Mouse (Mus musculus) right cerebral cortex, postnatal 14 days (tissue): Measurements from ENCODE around the gene Olfr1390.
"Not testable (repeated sequence)": the region's sequence is repeated elsewhere in the genome, so short reads cannot be mapped to it uniquely, and the experiment has no call there.

Source experiments
- DNase-seq: peaks from one replicate; pipeline ENCODE4 v3.0.0; 2022

The Olfr1390 gene

DNA sequence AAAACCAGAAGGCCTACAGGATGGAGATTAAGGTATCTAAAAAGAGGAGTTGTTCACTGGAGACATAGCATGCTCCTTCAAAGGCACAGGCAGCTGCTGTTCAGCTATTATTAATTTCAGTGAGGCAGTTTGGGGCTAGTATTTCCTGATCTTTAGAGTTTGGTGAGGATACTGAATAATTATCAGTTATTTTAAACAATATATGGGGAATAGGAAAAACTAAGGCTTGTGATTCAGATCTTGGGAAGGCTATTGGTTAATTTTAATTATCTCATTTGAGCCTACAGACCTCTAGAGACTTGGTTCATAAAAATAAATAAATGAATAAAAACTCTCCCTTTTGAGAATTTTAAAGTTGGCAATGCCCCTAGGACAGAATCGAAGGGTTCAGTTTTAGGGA lies at the start of gene Olfr1390:
Gene Olfr1390, plus strand, starts transcription at position 301 of the 400 bp plus-strand sequence.
- no peak for DNase-seq

- no peak for DNase-seq
Measured at GRCm38 (mm10) chr11:49287251-49287650, 47.7 kb upstream of the Olfr1390 start.

DNA sequence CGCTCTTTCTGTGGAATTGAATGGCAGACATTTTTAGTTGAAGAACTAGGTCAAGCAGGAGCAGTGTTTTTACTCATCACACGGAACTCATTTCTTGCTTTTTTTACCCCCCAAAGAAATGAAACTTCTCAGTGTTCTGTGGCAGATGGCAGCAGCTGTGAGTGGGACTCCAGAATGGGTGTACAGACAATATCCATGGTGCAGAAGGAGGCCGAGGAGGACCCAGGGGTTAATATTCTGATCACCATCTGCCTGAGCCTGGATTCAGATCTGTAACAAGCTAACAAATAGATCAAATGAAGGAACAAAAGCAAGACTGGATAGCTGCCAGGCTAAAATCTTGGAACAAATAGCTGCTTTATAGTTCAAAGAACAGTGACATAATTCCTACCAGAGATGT lies 42.2 kb upstream of the Olfr1390 start:
- no peak for DNase-seq

DNA sequence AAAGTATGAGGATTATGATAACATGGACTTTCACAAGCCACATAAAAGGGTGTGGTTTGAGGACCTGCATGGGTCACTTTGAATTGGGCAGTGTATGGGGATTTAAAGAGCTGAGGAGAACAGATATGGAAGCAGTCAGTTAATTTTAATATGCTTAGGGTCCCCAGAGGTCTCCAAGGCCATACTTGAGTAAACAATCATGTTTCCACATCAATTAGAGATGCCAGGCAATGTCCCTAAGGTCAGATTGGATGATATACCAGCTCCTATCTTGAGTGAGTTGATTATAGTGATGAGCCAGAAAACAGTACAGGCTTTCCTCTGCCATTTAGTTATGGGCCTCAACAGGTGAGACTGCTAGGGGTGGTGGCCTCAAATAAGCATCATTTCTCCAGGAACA lies 30.5 kb upstream of the Olfr1390 start, which contains the start of gene Olfr10:
Gene Olfr10, plus strand, starts transcription at position 301 of the 400 bp plus-strand sequence.
- no peak for DNase-seq

- DNase-seq, result not testable (repeated sequence)
Measured at GRCm38 (mm10) chr11:49308547-49308946, 26.4 kb upstream of the Olfr1390 start.

- no peak for DNase-seq
Measured at GRCm38 (mm10) chr11:49322442-49322841, 12.5 kb upstream of the Olfr1390 start, which contains the start of gene Olfr1391. Gene Olfr1391 (plus strand): TSS chr11:49322742.

DNA sequence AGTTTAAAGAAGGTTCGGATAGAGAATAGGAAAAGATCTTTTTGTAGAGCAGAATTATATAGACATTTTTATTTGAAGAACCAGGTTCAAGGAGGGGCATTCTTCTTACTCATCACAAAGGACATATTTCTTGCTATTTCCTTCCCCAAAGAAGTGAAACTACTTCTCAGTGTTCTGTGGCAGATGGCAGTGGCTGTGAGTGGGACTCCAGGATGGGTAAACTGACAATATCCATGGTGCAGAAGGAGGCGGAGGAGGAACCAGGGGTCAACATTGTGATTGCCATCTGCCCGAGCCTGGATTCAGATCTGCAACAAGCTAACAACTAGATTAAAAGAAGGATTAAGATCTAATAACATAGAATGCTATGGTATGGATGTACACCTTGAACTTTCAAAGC lies 8.3 kb upstream of the Olfr1390 start:
- no peak for DNase-seq

- DNase-seq, result no peak
Measured at GRCm38 (mm10) chr11:49329686-49330085, 5.3 kb upstream of the Olfr1390 start.

- no peak for DNase-seq
Measured at GRCm38 (mm10) chr11:49337150-49337832, 2.3 kb downstream of the Olfr1390 start.

DNA sequence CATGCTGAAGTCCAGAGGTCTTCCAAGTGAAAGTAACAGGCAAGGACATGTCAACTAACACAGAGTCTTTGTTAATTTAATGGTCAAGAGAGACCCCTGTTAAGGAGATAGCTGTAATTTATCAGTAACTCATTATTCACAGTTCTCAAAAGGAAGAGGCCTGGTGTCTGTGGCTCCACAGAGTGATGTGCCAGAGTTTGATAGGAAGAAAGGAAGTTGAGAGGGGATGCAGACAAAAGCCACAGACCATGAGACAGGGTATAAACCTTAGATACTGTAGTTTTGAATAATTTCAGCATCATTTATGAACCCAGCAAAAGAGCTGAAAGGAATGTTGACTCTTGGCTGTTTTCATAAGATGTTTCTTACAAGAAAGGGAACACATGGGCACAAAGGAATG lies 48.1 kb downstream of the Olfr1390 start:
- DNase-seq, result no peak

- DNase-seq, result not testable (repeated sequence)
Measured at GRCm38 (mm10) chr11:49386118-49386517, 51.1 kb downstream of the Olfr1390 start.
